8 mouse cellular contexts compared by ENCODE assay signal in the genomic region with DNA sequence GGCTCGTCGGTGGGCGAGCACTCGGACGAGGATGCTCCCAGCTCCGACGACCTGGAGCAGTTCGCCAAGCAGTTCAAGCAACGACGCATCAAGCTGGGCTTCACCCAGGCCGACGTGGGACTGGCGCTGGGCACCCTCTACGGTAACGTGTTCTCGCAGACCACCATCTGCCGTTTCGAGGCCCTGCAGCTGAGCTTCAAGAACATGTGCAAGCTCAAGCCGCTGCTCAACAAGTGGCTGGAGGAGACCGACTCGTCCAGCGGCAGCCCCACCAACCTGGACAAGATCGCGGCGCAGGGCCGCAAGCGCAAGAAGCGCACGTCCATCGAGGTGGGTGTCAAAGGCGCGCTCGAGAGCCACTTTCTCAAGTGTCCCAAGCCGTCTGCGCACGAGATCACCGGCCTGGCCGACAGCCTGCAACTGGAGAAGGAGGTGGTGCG. TPM values are rescaled to one million over a fixed set of nuclear protein-coding genes. Genes with fewer than 3 reads are reported as not detected.
DNase-seq lines count a peak whose midpoint lies in the region; ATAC-seq lines count a peak whose summit lies in the region.

No protein-coding gene starts in this region.

- peaks cover 100% of the 10 kb centered on the region for H3K27me3 ChIP-seq in embryonic facial prominence, embryonic 10.5 days (replicated peaks; ENCODE audit: low read depth, poor library complexity, severe bottlenecking)
- H3K27me3 ChIP-seq in hindbrain, embryonic 16.5 days (replicated peaks; ENCODE audit: control insufficient read depth, insufficient read depth, low read length), result peaks cover 49% of the 10 kb centered on the region
- H3K27me3 ChIP-seq in midbrain, embryonic 15.5 days (replicated peaks), result peaks cover 41% of the 10 kb centered on the region

- peak; percentile 10 for DNase-seq in left cerebral cortex, postnatal 4 days
- DNase-seq in left cerebral cortex, adult 11 months (ENCODE audit: low spot score), result no peak
- DNase-seq in embryonic facial prominence, embryonic 10.5 days (ENCODE audit: low spot score), result peak; percentile 72
- no peak for DNase-seq in spleen, postnatal 36 days (ENCODE audit: low spot score in 2 of 2)
- DNase-seq in gastrocnemius, adult 8-10 months (ENCODE audit: low spot score in 2 of 2), result no peak

- H3K4me3 ChIP-seq in embryonic facial prominence, embryonic 10.5 days, result peak overlapping the region; percentile 75
- H3K4me3 ChIP-seq in hindbrain, embryonic 16.5 days (ENCODE audit: low read length), result peak overlapping the region; percentile 58
- peak overlapping the region; percentile 54 for H3K4me3 ChIP-seq in midbrain, embryonic 15.5 days

- peak overlapping the region; percentile 55 for H3K9ac ChIP-seq in hindbrain, embryonic 16.5 days (ENCODE audit: low read depth, low read length)
- H3K9ac ChIP-seq in midbrain, embryonic 15.5 days, result peak overlapping the region; percentile 47

- H3K4me1 ChIP-seq in embryonic facial prominence, embryonic 10.5 days, result peaks cover 39% of the 10 kb centered on the region
- H3K4me1 ChIP-seq in hindbrain, embryonic 16.5 days (ENCODE audit: control insufficient read depth, insufficient read depth, low read depth, low read length), result peaks cover 21% of the 10 kb centered on the region
- peaks cover 34% of the 10 kb centered on the region for H3K4me1 ChIP-seq in midbrain, embryonic 15.5 days

- intact Hi-C loops in left cerebral cortex, postnatal 4 days (cut with DNase I), result loop anchor here (10.0 kb wide), 3 partner anchors 94 to 514 kb away; no protein-coding TSS in a partner anchor

- no peaks in the 10 kb centered on the region for H3K9me3 ChIP-seq in embryonic facial prominence, embryonic 10.5 days
- no peaks in the 10 kb centered on the region for H3K9me3 ChIP-seq in hindbrain, embryonic 16.5 days (ENCODE audit: control insufficient read depth, low read length)
- H3K9me3 ChIP-seq in midbrain, embryonic 15.5 days, result no peaks in the 10 kb centered on the region

- H3K27ac ChIP-seq in embryonic facial prominence, embryonic 10.5 days (replicated peaks), result peak overlapping the region; percentile 69
- H3K27ac ChIP-seq in hindbrain, embryonic 16.5 days (ENCODE audit: low read depth, low read length), result no peak overlapping the region
- H3K27ac ChIP-seq in midbrain, embryonic 15.5 days, result peak overlapping the region; percentile 9; the same call in 1 of the 2 replicates

- H3K36me3 ChIP-seq in embryonic facial prominence, embryonic 10.5 days (replicated peaks), result no peaks in the 10 kb centered on the region
- H3K36me3 ChIP-seq in hindbrain, embryonic 16.5 days (ENCODE audit: control insufficient read depth, insufficient read depth, low read length), result no peaks in the 10 kb centered on the region
- no peaks in the 10 kb centered on the region for H3K36me3 ChIP-seq in midbrain, embryonic 15.5 days (replicated peaks)

- ATAC-seq in hindbrain, embryonic 16.5 days, result no peak
- ATAC-seq in midbrain, embryonic 15.5 days (replicated peaks), result no peak
- no peak for ATAC-seq in granulocyte monocyte progenitor cell, adult 5-6 weeks (replicated peaks; ENCODE audit: poor library complexity, severe bottlenecking)

- peak overlapping the region; percentile 88 for H3K4me2 ChIP-seq in hindbrain, embryonic 16.5 days (ENCODE audit: low read length)
- peak overlapping the region; percentile 66 for H3K4me2 ChIP-seq in midbrain, embryonic 15.5 days

- WGBS in embryonic facial prominence, embryonic 10.5 days, result under 1% methylated on average over 39 of the region's 39 CpGs
- under 1% methylated on average over 36 of the region's 39 CpGs for WGBS in hindbrain, embryonic 16.5 days
- under 1% methylated on average over 39 of the region's 39 CpGs for WGBS in midbrain, embryonic 15.5 days

RNA-seq across cellular contexts. Expression of gene Pou3f1, which starts 1.8 kb away (rescaled TPM):
- 10 to 100 TPM; 42.4 to 52.0 TPM for total RNA-seq in left cerebral cortex, postnatal 4 days (2021)
- polyA plus RNA-seq in embryonic facial prominence, embryonic 10.5 days (2016; fragmentation: Nextera tagmentation; extraction: Ambion mirVana), result 1.7 and 2.5 TPM in 2 replicates
- 3.0 and 6.7 TPM in 2 replicates for polyA plus RNA-seq in hindbrain, embryonic 16.5 days (2015; fragmentation: Nextera tagmentation; extraction: Ambion mirVana)
- 16.8 and 22.6 TPM in 2 replicates for polyA plus RNA-seq in midbrain, embryonic 15.5 days (2015; fragmentation: Nextera tagmentation; extraction: Ambion mirVana)
- not detected in 2 replicates for total RNA-seq in granulocyte monocyte progenitor cell, adult 5-6 weeks (2014; fragmentation: Nextera tagmentation)
- total RNA-seq in granulocyte monocyte progenitor cell, adult 5-6 weeks (2017), result not detected in 2 replicates
- under 1 TPM; 0.19 to 0.34 (median 0.28) TPM for total RNA-seq in gastrocnemius, adult 8-10 months (2022)

RNA-seq across cellular contexts. Expression of gene Utp11, which starts 35.0 kb away (rescaled TPM):
- total RNA-seq in left cerebral cortex, postnatal 4 days (2021), result 10 to 100 TPM; 16.5 to 20.2 TPM
- polyA plus RNA-seq in embryonic facial prominence, embryonic 10.5 days (2016; fragmentation: Nextera tagmentation; extraction: Ambion mirVana), result 70.8 and 78.6 TPM in 2 replicates
- 37.9 TPM in 2 replicates for polyA plus RNA-seq in hindbrain, embryonic 16.5 days (2015; fragmentation: Nextera tagmentation; extraction: Ambion mirVana)
- 36.8 and 41.8 TPM in 2 replicates for polyA plus RNA-seq in midbrain, embryonic 15.5 days (2015; fragmentation: Nextera tagmentation; extraction: Ambion mirVana)
- total RNA-seq in granulocyte monocyte progenitor cell, adult 5-6 weeks (2014; fragmentation: Nextera tagmentation), result 57.1 and 62.4 TPM in 2 replicates
- 81.6 and 86.4 TPM in 2 replicates for total RNA-seq in granulocyte monocyte progenitor cell, adult 5-6 weeks (2017)
- total RNA-seq in gastrocnemius, adult 8-10 months (2022), result 10 to 100 TPM; 14.0 to 20.8 (median 18.7) TPM

RNA-seq across cellular contexts. Expression of gene Fhl3, which starts 42.1 kb away (rescaled TPM):
- 1 to 10 TPM; 4.3 to 4.9 TPM for total RNA-seq in left cerebral cortex, postnatal 4 days (2021)
- polyA plus RNA-seq in embryonic facial prominence, embryonic 10.5 days (2016; fragmentation: Nextera tagmentation; extraction: Ambion mirVana), result 10.8 and 15.5 TPM in 2 replicates
- 1.5 and 2.1 TPM in 2 replicates for polyA plus RNA-seq in hindbrain, embryonic 16.5 days (2015; fragmentation: Nextera tagmentation; extraction: Ambion mirVana)
- polyA plus RNA-seq in midbrain, embryonic 15.5 days (2015; fragmentation: Nextera tagmentation; extraction: Ambion mirVana), result 1.6 and 2.2 TPM in 2 replicates
- total RNA-seq in granulocyte monocyte progenitor cell, adult 5-6 weeks (2014; fragmentation: Nextera tagmentation), result 10.4 and 16.6 TPM in 2 replicates
- 5.0 and 6.1 TPM in 2 replicates for total RNA-seq in granulocyte monocyte progenitor cell, adult 5-6 weeks (2017)
- 100 to 1,000 TPM; 240 to 437 (median 328) TPM for total RNA-seq in gastrocnemius, adult 8-10 months (2022)

RNA-seq across cellular contexts. Expression of gene 3100002H09Rik, which starts 47.8 kb away (rescaled TPM):
- 1 to 10 TPM in 1 of 2 experiments, under 1 TPM in 1; 0.99 to 1.5 TPM for total RNA-seq in left cerebral cortex, postnatal 4 days (2021)
- polyA plus RNA-seq in embryonic facial prominence, embryonic 10.5 days (2016; fragmentation: Nextera tagmentation; extraction: Ambion mirVana), result 0.24 TPM in 1 of 2 replicates, not detected in the other
- polyA plus RNA-seq in hindbrain, embryonic 16.5 days (2015; fragmentation: Nextera tagmentation; extraction: Ambion mirVana), result 0.36 and 0.49 TPM in 2 replicates
- 0.98 and 1.3 TPM in 2 replicates for polyA plus RNA-seq in midbrain, embryonic 15.5 days (2015; fragmentation: Nextera tagmentation; extraction: Ambion mirVana)
- not detected in 2 replicates for total RNA-seq in granulocyte monocyte progenitor cell, adult 5-6 weeks (2014; fragmentation: Nextera tagmentation)
- total RNA-seq in granulocyte monocyte progenitor cell, adult 5-6 weeks (2017), result not detected in 2 replicates
- not detected for total RNA-seq in gastrocnemius, adult 8-10 months (2022)

RNA-seq across cellular contexts. Expression of gene Sf3a3, which starts 56.1 kb away (rescaled TPM):
- total RNA-seq in left cerebral cortex, postnatal 4 days (2021), result 10 to 100 TPM; 45.9 to 47.3 TPM
- 265 and 267 TPM in 2 replicates for polyA plus RNA-seq in embryonic facial prominence, embryonic 10.5 days (2016; fragmentation: Nextera tagmentation; extraction: Ambion mirVana)
- polyA plus RNA-seq in hindbrain, embryonic 16.5 days (2015; fragmentation: Nextera tagmentation; extraction: Ambion mirVana), result 86.1 and 93.2 TPM in 2 replicates
- 110 and 112 TPM in 2 replicates for polyA plus RNA-seq in midbrain, embryonic 15.5 days (2015; fragmentation: Nextera tagmentation; extraction: Ambion mirVana)
- 90.7 and 105 TPM in 2 replicates for total RNA-seq in granulocyte monocyte progenitor cell, adult 5-6 weeks (2014; fragmentation: Nextera tagmentation)
- 167 and 170 TPM in 2 replicates for total RNA-seq in granulocyte monocyte progenitor cell, adult 5-6 weeks (2017)
- 10 to 100 TPM in 2 of 4 experiments, 1 to 10 TPM in 2; 9.5 to 12.8 (median 10.2) TPM for total RNA-seq in gastrocnemius, adult 8-10 months (2022)

Comparison
In these comparisons a context has a peak if more than half of its experiments do, and no peak if none do; other contexts are left out.
1. DNase-seq: peak in left cerebral cortex, postnatal 4 days (single experiment) and embryonic facial prominence, embryonic 10.5 days (single experiment); none in left cerebral cortex, adult 11 months (single experiment), spleen, postnatal 36 days (0 of 2) and gastrocnemius, adult 8-10 months (0 of 2).
2. RNA of gene Pou3f1, which starts 1.8 kb away (total RNA-seq): 42.4 to 52.0 TPM in left cerebral cortex, postnatal 4 days; 0.19 to 0.34 TPM in gastrocnemius, adult 8-10 months and not detected in granulocyte monocyte progenitor cell, adult 5-6 weeks; every median in the first group is over 10 times any median in the second.
3. RNA of gene Fhl3, which starts 42.1 kb away (total RNA-seq): 240 to 437 TPM in gastrocnemius, adult 8-10 months; 5.0 to 16.6 TPM in granulocyte monocyte progenitor cell, adult 5-6 weeks and 4.3 to 4.9 TPM in left cerebral cortex, postnatal 4 days; every median in the first group is over 10 times any median in the second.
4. Peak in every context shown above with its lines, with median percentiles within 50 percentile points of each other: H3K4me3 ChIP-seq.